Mouse (Mus musculus) spleen, adult 2 months (tissue): ENCODE measurements around the gene Smpx.

Source experiments
- CTCF ChIP-seq: fragments of 200-500 bp; IDR thresholded peaks from 2 replicates; pipeline ENCODE4 v1.5.1; 2011; ENCODE audit warnings: mild to moderate bottlenecking, inconsistent platforms; ENCODE audit not compliant: insufficient read depth, insufficient read length, insufficient replicate concordance; ENCODE audit errors: extremely low read depth
- POLR2A ChIP-seq: fragments of 200-500 bp; IDR thresholded peaks from 2 replicates; pipeline ENCODE4 v1.6.1; 2011; ENCODE audit warnings: low read depth, low read length, inconsistent platforms

DNA sequence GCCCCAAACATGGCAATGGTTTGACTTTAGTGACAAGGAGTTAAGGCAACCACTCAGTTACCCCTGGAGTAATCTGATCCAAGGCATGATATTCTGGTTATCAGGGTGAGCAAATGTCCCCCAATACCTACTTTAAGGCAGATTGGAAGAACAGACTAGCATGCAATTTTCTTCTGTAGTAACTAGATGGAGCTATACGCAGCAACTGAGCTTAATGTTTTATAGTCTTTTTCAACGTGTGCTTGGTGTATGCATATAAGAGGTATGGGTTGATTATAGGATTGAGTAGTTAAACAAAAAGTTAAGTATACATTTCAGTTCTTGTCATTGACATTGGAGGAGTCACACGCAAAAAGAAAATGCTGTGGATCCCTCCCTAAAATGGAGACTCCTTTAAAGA lies 21.2 kb downstream of the Smpx start:
- no peak for TF ChIP-seq CTCF
- TF ChIP-seq POLR2A, result no peak
